Mouse (Mus musculus): ENCODE measurements around the gene Padi2. TPM values are rescaled to one million over a fixed set of nuclear protein-coding genes. Genes with fewer than 3 reads are reported as not detected.

The Padi2 gene
- 1.2 and 3.1 TPM in 2 replicates for polyA plus RNA-seq (2015; fragmentation: Nextera tagmentation; extraction: Ambion mirVana)

GRCm38 (mm10) chr4:140906076-140906826, at the start of gene Padi2:
Gene Padi2, plus strand, starts transcription at chr4:140906344.
- H3K27me3 ChIP-seq, result peaks cover 51% of the 10 kb centered on the region

GRCm38 (mm10) chr4:140857041-140857440, 49.1 kb upstream of the Padi2 start:
- H3K4me3 ChIP-seq, result no peak overlapping the region
- ATAC-seq (replicated peaks; ENCODE audit: insufficient number of reproducible peaks, insufficient read depth, low FRiP score, low read depth), result no peak
- 77% methylated on average over 5 of the region's 5 CpGs for WGBS
- H3K9ac ChIP-seq, result no peak overlapping the region
- H3K4me1 ChIP-seq (replicated peaks), result peaks cover 25% of the 10 kb centered on the region
- H3K36me3 ChIP-seq, result no peaks in the 10 kb centered on the region
- no peak overlapping the region for H3K27ac ChIP-seq
- H3K4me2 ChIP-seq, result no peak overlapping the region
- peaks cover 18% of the 10 kb centered on the region; the same call in 1 of the 2 replicates for H3K27me3 ChIP-seq
- no peaks in the 10 kb centered on the region for H3K9me3 ChIP-seq (replicated peaks)

More at GRCm38 (mm10) chr4:140906076-140906826, at the start of gene Padi2:
- no peaks in the 10 kb centered on the region for H3K36me3 ChIP-seq
- H3K27ac ChIP-seq, result no peak within 1 kb of the TSS
- peak within 1 kb of the TSS; percentile 48 for H3K4me3 ChIP-seq
- peak; percentile 59; the same call in 1 of the 2 replicates for ATAC-seq (replicated peaks; ENCODE audit: insufficient number of reproducible peaks, insufficient read depth, low FRiP score, low read depth)
- peak within 1 kb of the TSS; percentile 46 for H3K9ac ChIP-seq
- peak within 1 kb of the TSS; percentile 69 for H3K4me2 ChIP-seq
- H3K4me1 ChIP-seq (replicated peaks), result peaks cover 24% of the 10 kb centered on the region
- no peaks in the 10 kb centered on the region for H3K9me3 ChIP-seq (replicated peaks)
- WGBS, result 3% methylated on average over 37 of the region's 37 CpGs

GRCm38 (mm10) chr4:140857813-140858212, 48.3 kb upstream of the Padi2 start:
- H3K27ac ChIP-seq, result no peak overlapping the region
- H3K4me1 ChIP-seq (replicated peaks), result peaks cover 25% of the 10 kb centered on the region
- 46% methylated on average over 7 of the region's 7 CpGs for whole genome bisulfite sequencing
- H3K9me3 ChIP-seq (replicated peaks), result no peaks in the 10 kb centered on the region
- no peak overlapping the region for H3K4me3 ChIP-seq
- no peak overlapping the region for H3K9ac ChIP-seq
- no peak overlapping the region for H3K4me2 ChIP-seq
- no peak for ATAC-seq (replicated peaks; ENCODE audit: insufficient number of reproducible peaks, insufficient read depth, low FRiP score, low read depth)
- H3K36me3 ChIP-seq, result no peaks in the 10 kb centered on the region
- peaks cover 18% of the 10 kb centered on the region; the same call in 1 of the 2 replicates for H3K27me3 ChIP-seq

GRCm38 (mm10) chr4:140859291-140859690, 46.9 kb upstream of the Padi2 start:
- Histone ChIP-seq H3K4me2 (no peak overlapping the region), H3K36me3 (no peaks in the 10 kb centered on the region), H3K27me3 (peaks cover 12% of the 10 kb centered on the region; the same call in 1 of the 2 replicates), H3K27ac (no peak overlapping the region), H3K9me3 (replicated peaks) (no peaks in the 10 kb centered on the region), H3K4me3 (no peak overlapping the region), H3K4me1 (replicated peaks) (peaks cover 25% of the 10 kb centered on the region), H3K9ac (no peak overlapping the region)
- ATAC-seq (replicated peaks; ENCODE audit: insufficient number of reproducible peaks, insufficient read depth, low FRiP score, low read depth), result no peak
- WGBS, result 83% methylated on average over 11 of the region's 11 CpGs

- ATAC-seq (replicated peaks; ENCODE audit: insufficient number of reproducible peaks, insufficient read depth, low FRiP score, low read depth), result no peak
- no peak overlapping the region for H3K4me2 ChIP-seq
- H3K27me3 ChIP-seq, result peaks cover 12% of the 10 kb centered on the region; the same call in 1 of the 2 replicates
- H3K4me1 ChIP-seq (replicated peaks), result peaks cover 20% of the 10 kb centered on the region
- 30% methylated on average over 7 of the region's 7 CpGs for WGBS
- no peaks in the 10 kb centered on the region for H3K36me3 ChIP-seq
- no peak overlapping the region for H3K27ac ChIP-seq
- no peak overlapping the region for H3K9ac ChIP-seq
- no peak overlapping the region for H3K4me3 ChIP-seq
- no peaks in the 10 kb centered on the region for H3K9me3 ChIP-seq (replicated peaks)
Observed at GRCm38 (mm10) chr4:140860125-140860766, 45.9 kb upstream of the Padi2 start.

- Histone ChIP-seq H3K27me3 (peaks cover 12% of the 10 kb centered on the region; the same call in 1 of the 2 replicates), H3K36me3 (no peaks in the 10 kb centered on the region), H3K4me1 (replicated peaks) (peaks cover 20% of the 10 kb centered on the region), H3K9me3 (replicated peaks) (no peaks in the 10 kb centered on the region), H3K9ac (no peak overlapping the region), H3K4me3 (no peak overlapping the region), H3K27ac (no peak overlapping the region), H3K4me2 (no peak overlapping the region)
- ATAC-seq (replicated peaks; ENCODE audit: insufficient number of reproducible peaks, insufficient read depth, low FRiP score, low read depth), result no peak
- WGBS, result 54% methylated on average over 7 of the region's 7 CpGs
Observed at GRCm38 (mm10) chr4:140860767-140861147, 45.4 kb upstream of the Padi2 start.

- no peaks in the 10 kb centered on the region for H3K36me3 ChIP-seq
- H3K27me3 ChIP-seq, result peaks cover 7% of the 10 kb centered on the region; the same call in 1 of the 2 replicates
- 76% methylated on average over 11 of the region's 11 CpGs for WGBS
- H3K27ac ChIP-seq, result no peak overlapping the region
- H3K4me3 ChIP-seq, result no peak overlapping the region
- ATAC-seq (replicated peaks; ENCODE audit: insufficient number of reproducible peaks, insufficient read depth, low FRiP score, low read depth), result no peak
- peaks cover 20% of the 10 kb centered on the region for H3K4me1 ChIP-seq (replicated peaks)
- H3K9me3 ChIP-seq (replicated peaks), result no peaks in the 10 kb centered on the region
- no peak overlapping the region for H3K9ac ChIP-seq
- no peak overlapping the region for H3K4me2 ChIP-seq
Observed at GRCm38 (mm10) chr4:140862036-140862650, 44.0 kb upstream of the Padi2 start.

- no peak overlapping the region for H3K27ac ChIP-seq
- no peaks in the 10 kb centered on the region for H3K36me3 ChIP-seq
- H3K4me2 ChIP-seq, result no peak overlapping the region
- ATAC-seq (replicated peaks; ENCODE audit: insufficient number of reproducible peaks, insufficient read depth, low FRiP score, low read depth), result no peak
- peaks cover 9% of the 10 kb centered on the region for H3K4me1 ChIP-seq (replicated peaks)
- H3K27me3 ChIP-seq, result peaks cover 11% of the 10 kb centered on the region; the same call in 1 of the 2 replicates
- H3K4me3 ChIP-seq, result no peak overlapping the region
- WGBS, result 4% methylated on average over 14 of the region's 14 CpGs
- no peak overlapping the region for H3K9ac ChIP-seq
- no peaks in the 10 kb centered on the region for H3K9me3 ChIP-seq (replicated peaks)
Observed at GRCm38 (mm10) chr4:140868484-140869190, 37.5 kb upstream of the Padi2 start.

GRCm38 (mm10) chr4:140869945-140870344, 36.2 kb upstream of the Padi2 start:
- Histone ChIP-seq H3K9ac (no peak overlapping the region), H3K4me2 (no peak overlapping the region), H3K36me3 (no peaks in the 10 kb centered on the region), H3K27ac (no peak overlapping the region), H3K9me3 (replicated peaks) (no peaks in the 10 kb centered on the region), H3K27me3 (peaks cover 11% of the 10 kb centered on the region; the same call in 1 of the 2 replicates), H3K4me3 (no peak overlapping the region), H3K4me1 (replicated peaks) (peaks cover 9% of the 10 kb centered on the region)
- 78% methylated on average over 8 of the region's 8 CpGs for WGBS
- ATAC-seq (replicated peaks; ENCODE audit: insufficient number of reproducible peaks, insufficient read depth, low FRiP score, low read depth), result no peak

GRCm38 (mm10) chr4:140870876-140871275, 35.3 kb upstream of the Padi2 start:
- ATAC-seq (replicated peaks; ENCODE audit: insufficient number of reproducible peaks, insufficient read depth, low FRiP score, low read depth), result no peak
- 79% methylated on average over 7 of the region's 7 CpGs for WGBS

GRCm38 (mm10) chr4:140871376-140871775, 34.8 kb upstream of the Padi2 start:
- WGBS, result 86% methylated on average over 3 of the region's 3 CpGs
- Histone ChIP-seq H3K9me3 (replicated peaks) (no peaks in the 10 kb centered on the region), H3K27ac (no peak overlapping the region), H3K27me3 (peaks cover 11% of the 10 kb centered on the region; the same call in 1 of the 2 replicates), H3K4me1 (replicated peaks) (peaks cover 9% of the 10 kb centered on the region), H3K4me3 (no peak overlapping the region), H3K9ac (no peak overlapping the region), H3K4me2 (no peak overlapping the region), H3K36me3 (no peaks in the 10 kb centered on the region)
- no peak for ATAC-seq (replicated peaks; ENCODE audit: insufficient number of reproducible peaks, insufficient read depth, low FRiP score, low read depth)

More at GRCm38 (mm10) chr4:140870876-140871275, 35.3 kb upstream of the Padi2 start:
- no peaks in the 10 kb centered on the region for H3K9me3 ChIP-seq (replicated peaks)
- no peaks in the 10 kb centered on the region for H3K36me3 ChIP-seq
- no peak overlapping the region for H3K4me3 ChIP-seq
- no peak overlapping the region for H3K4me2 ChIP-seq
- no peak overlapping the region for H3K27ac ChIP-seq
- peaks cover 11% of the 10 kb centered on the region; the same call in 1 of the 2 replicates for H3K27me3 ChIP-seq
- no peak overlapping the region for H3K9ac ChIP-seq
- H3K4me1 ChIP-seq (replicated peaks), result peaks cover 9% of the 10 kb centered on the region
